Mouse (Mus musculus): Measurements from ENCODE around the gene Upf2.
A peak's percentile ranks its signal among the peaks of the same experiment; 100 is the strongest.
"Not testable (repeated sequence)": the region's sequence is repeated elsewhere in the genome, so short reads cannot be mapped to it uniquely, and the experiment has no call there.

The Upf2 gene

DNA sequence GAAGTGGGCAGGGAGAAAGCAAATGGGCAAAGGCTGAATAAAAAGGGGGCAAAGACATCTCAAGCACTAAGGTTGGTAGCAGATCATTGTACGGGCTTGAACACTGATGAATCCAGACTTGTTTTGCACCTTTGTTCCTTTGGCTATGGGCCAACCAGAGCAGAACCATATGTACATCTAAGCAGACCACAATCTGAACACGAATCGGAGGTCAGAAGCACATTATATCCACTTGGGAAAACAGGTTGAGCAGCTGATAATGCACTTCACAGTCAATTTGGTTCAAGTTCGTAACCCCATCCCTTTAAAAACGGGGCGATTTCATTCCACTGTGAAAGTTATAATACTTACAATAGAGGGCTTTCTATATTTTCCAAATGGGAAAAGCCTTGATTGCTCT, 964 bp upstream of the Upf2 start:
- DNase-seq, result peak; percentile 47

- no peak for DNase-seq
These were observed 447 bp downstream of the Upf2 start for GRCm38 (mm10) chr2:5951621-5952211.

DNA sequence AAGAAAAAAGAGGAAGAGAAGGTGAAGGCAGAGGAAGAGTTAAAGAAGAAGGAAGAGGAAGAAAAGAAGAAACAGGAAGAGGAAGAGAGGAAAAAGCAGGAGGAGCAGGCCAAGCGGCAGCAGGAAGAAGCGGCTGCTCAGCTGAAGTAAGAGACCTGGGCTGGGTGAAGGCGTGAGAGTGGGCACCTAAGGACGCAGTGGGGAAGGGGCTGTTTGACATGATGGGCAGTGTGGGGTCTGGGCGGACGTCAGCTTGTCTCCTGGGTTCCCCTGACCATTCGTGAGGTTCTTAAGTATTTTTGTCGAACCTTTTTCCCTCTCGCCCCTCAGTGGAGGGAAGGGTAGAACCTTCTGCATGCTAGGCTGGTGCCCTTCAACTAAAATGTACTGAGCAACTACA, 6.4 kb downstream of the Upf2 start:
- no peak for DNase-seq

GRCm38 (mm10) chr2:5962265-5962664, 11.0 kb downstream of the Upf2 start:
- no peak for DNase-seq

DNA sequence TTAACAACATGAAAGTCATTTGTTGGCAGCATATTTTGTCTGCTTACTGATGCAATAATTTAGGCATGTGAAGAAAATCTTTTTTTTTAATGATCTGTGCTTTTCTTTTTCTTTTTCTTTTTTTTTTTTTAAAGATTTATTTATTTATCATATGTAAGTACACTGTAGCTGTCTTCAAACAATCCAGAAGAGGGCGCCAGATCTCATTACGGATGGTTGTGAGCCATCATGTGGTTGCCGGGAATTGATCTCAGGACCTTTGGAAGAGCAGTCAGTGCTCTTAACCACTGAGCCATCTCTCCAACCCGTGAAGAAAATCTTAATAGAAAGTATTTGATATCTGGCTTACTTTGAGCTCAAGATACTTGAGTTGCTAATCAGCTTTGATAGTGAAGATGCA, 12.5 kb downstream of the Upf2 start:
- DNase-seq, result not testable (repeated sequence)

GRCm38 (mm10) chr2:5965972-5966371, 14.7 kb downstream of the Upf2 start:
- DNase-seq, result no peak

GRCm38 (mm10) chr2:5970629-5971028, 19.4 kb downstream of the Upf2 start:
- DNase-seq, result not testable (repeated sequence)

DNA sequence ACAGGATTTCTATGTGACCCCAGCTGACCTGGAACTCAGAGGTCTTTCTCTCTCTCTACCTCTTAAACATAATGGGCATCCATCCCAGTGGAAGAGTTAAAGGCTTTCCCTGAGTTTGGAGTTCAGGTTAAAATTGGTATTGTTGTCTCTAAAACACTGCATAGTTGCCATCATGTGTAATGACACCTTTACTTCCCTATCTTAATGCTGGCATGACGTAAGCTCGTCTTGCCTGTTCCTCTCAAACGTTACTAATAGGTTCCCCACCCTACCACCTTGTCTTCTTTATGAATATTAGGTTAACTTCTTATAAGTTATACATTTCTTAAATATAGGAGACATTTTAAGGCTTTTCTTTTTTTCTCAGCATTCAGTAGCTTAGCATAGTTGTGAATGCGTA, 26.3 kb downstream of the Upf2 start:
- DNase-seq, result no peak

DNA sequence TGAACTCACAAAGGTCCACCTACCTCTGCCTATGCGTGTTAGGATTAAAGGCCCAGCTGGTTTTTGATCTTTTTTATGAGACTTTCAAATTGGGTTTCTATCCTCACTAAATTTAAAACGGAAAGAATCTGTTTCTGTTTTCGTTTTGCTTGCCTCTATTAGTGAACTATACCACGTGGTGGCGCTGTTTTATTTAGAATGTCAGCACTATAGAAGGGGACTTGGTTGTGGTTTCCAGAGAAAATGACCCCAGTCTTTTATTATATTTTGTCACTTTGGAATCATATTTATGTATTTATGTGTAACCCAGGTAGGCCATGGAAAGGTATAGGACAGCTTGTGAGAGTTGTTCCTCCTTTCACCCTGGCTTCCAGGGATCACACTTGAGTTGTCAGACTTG, 44.3 kb downstream of the Upf2 start:
- DNase-seq, result no peak

- DNase-seq, result no peak
These were observed 52.7 kb downstream of the Upf2 start for GRCm38 (mm10) chr2:6003949-6004348.

DNA sequence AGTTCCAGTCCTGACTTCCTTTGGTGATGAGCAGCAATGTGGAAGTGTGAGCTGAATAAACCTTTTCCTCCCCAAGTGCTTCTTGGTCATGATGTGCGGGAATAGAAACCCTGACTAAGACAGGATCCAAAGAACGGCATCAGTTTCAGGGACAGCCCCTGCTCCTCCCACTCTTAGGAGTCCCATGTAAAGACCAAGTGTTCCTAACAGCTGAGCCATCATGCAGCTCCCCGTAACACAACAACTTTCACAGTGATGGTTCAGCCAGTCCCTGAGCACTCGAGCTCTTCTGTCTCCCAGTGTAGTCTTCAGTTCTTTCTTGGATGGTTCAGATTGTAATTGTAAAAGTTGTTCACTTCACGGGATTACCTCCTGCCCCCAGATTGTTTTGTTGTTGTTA, 63.3 kb downstream of the Upf2 start:
- DNase-seq, result no peak

- not testable (repeated sequence) for DNase-seq
These were observed 63.9 kb downstream of the Upf2 start for GRCm38 (mm10) chr2:6015182-6015581.

DNA sequence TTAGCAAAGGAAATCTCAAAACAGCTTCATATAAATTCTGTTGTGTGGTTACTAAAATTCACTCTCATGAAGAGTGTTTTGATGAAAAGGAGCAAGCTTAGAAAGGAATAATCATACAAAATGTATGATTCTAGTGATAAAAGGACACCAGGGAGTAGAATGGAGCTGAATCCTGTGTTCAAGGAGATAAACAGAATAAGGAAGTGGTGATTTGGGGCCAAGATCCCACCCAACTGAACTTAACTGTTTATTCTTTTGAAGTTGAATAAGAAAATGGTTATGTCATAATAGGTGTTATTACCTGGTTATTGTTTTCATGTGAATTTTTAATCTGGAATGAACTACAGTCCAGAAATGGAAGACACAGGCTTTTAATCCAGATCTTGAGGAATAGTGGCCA, 69.3 kb downstream of the Upf2 start:
- DNase-seq, result no peak

DNA sequence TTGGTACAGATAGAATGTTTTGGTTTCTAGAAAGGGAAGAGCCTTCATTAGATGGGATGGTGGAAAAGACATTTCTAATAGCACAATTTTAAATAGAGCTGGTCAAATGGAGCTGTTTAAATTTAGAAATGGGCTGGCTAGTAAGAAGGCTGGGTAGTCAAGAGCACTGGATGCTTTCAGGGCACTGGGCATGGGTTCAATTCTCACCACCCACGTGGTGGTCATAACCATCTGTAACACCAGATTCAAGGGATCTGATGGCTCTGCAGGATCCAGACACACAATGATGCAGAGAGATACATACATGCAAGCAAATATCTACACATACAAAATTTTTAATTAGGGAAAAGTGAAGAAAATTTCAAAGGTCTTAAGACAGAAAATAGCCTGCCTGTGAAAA, 91.4 kb downstream of the Upf2 start:
- no peak for DNase-seq

- no peak for DNase-seq
These were observed 95.5 kb downstream of the Upf2 start for GRCm38 (mm10) chr2:6046796-6047195.

DNA sequence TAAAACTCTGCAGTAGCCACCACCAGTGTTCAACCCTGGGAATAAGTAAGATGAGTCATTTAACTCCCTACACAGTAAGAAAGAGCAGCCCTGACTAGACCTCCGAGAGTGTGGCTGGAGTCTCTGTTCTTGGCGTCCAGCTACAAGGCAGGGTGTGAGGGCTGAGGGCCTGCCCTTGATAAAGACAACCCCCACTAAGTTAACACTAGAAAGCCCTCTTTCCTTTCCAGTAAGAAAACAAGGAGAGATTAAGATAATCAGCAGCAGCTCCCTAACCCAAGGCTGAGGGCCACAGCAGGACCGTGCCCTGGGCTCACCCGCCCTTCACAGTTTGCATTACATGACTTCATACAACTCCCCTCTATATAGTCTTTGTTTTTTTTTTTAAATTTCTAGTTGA, 97.3 kb downstream of the Upf2 start:
- DNase-seq, result no peak

DNA sequence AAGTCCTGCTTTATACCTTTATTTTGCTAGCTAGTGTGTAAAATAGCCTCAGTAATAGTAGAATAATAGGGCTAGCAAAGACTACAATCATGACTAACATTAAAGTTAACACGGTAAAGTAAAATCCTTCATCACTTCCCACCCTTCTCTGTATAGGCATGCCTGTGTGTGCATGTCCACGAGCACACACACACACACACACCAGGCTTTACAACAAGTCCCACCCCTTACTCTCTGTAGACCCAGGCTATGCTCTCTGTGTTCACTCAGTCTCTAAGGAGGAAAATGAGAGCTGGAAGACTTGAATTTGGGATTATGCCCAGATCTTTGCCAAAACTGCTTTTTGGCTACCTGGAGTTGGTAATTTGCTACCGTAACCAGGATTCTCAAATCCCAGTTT, 97.7 kb downstream of the Upf2 start:
- DNase-seq, result no peak

- DNase-seq, result no peak
These were observed 104.2 kb downstream of the Upf2 start for GRCm38 (mm10) chr2:6055466-6055865.

- DNase-seq, result no peak
These were observed 105.2 kb downstream of the Upf2 start for GRCm38 (mm10) chr2:6056518-6056917.

- DNase-seq, result no peak
These were observed 108.0 kb downstream of the Upf2 start for GRCm38 (mm10) chr2:6059291-6059690.

- no peak for DNase-seq
These were observed 109.0 kb downstream of the Upf2 start for GRCm38 (mm10) chr2:6060071-6060804.

- no peak for DNase-seq
These were observed 116.1 kb downstream of the Upf2 start for GRCm38 (mm10) chr2:6067341-6067740.

DNA sequence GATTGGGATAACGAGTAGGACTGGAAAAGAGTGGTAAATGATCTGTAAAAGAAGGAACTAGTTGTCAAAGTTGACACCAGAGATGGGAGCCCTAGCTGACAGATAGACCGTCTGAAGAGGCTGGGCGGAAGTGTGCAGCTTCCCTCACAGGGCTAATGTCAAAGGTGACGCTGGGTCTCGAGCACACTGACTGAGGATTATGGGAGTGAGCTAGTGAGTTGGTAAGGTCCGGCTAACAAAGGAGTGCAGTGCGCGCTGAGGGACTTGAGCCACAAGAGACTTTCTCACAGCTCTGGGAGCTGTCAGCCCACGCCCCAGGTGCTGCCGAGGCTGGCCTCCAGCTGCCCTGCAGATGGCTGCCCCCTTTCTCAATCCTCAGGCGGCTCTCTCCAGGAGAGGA, 119.7 kb downstream of the Upf2 start:
- DNase-seq, result no peak

DNA sequence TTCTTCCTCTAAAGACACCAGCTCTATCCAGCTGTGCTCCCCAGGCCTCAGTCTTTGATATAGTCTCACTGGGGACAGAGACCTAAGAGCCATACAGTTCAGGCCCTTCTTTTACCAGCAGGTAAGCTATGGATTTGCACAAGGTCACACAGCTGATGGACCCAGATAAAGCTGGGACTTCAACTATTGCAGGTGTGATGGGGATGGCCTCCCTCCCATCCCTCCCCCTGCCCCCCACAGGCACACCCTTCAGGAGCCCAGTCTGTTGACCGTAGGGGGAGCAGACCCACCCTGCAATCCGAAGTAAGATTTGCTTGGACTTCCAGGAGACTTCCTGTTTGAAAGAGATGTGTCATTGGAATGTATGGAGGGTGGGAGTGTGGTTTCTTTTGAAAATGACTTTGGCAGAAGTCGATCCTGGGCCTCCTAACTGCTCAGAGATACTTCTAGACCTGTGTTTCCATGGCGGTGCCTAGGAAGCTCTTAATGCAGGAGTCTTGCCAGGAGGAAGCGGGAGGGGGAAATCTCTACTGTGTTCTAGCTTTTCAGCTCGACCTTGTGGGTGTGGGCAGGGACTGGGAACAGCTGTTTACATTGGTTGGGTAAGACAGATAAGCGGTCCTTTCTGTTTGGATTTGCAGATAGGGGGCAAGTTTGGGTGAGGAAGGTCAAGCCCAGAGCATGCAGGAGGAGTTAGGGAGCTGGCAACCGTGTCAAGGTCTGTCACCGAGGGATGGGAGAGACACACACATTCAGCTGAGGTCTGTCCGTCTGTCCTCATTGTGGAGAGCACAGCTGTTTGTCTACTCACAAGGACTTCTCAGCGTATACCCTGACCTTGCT, 120.5 kb downstream of the Upf2 start:
- DNase-seq, result no peak

Measured in kidney, adult 11 months (tissue).